Mouse (Mus musculus) thymus, adult 2 months (tissue): ENCODE measurements around the gene Gm17657.

ENCODE experiments used
- CTCF ChIP-seq: fragments of 200-500 bp; IDR thresholded peaks from 2 replicates; pipeline ENCODE4 v1.5.1; 2012; ENCODE audit warnings: mild to moderate bottlenecking, control low read depth, low read length, moderate library complexity, borderline replicate concordance; ENCODE audit not compliant: control insufficient read depth, poor library complexity, insufficient read depth; ENCODE audit errors: extremely low read depth
- POLR2A ChIP-seq: fragments of 200-500 bp; IDR thresholded peaks from 2 replicates; pipeline ENCODE4 v1.6.1; 2012; ENCODE audit warnings: mild to moderate bottlenecking, low read length, control low read depth, moderate library complexity; ENCODE audit not compliant: control insufficient read depth, poor library complexity, insufficient read depth; ENCODE audit errors: extremely low read depth

DNA sequence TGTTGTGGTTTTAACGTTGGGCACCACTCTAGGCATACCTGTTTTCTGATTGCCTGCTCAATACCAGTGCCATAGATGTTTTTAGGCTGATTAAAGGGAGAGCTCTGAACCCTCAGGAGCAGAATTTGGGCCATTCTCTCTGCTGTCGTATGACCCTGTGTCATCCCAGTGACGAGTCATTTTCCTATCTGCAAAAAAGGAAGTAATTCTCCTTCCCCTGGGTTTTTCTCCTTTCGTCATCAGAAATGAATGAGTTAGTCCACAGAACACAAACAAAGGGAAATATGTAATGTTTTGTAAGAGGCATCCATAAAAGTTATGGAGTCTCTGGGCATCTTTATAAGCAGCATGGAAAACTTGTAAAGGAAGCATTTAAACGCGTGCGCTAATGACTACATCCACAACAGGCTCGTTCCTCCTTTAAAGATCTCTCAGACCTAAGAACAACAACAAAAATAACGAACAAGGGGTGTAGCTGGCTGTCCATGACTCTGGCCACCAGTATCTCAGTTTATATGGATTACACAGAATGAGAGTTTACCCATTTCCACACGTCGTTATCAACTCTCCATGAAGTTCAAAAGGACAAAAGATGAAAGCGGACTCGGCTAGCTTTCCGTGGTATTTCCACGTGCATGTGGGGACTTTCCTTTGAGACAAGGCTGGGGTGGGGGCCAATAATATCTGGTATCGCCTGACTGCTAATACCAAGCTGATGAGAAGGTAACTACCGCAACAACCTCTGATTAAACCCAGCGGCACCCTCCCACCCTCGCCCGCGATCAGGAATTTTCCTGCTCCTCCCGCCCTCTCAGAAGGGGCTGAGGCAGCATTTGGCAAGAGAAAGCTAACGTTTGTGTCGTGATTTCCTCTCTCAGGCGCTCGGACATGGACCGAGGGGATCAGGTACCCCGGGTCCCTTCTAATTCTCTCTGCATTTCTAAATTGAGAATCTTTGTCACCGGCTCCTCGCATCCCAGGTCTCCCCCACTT, 60.2 kb downstream of the Gm17657 start:
- TF ChIP-seq CTCF (no peak), POLR2A (no peak)
